Mouse (Mus musculus): ENCODE measurements around the gene 2900026A02Rik. TPM values are rescaled to one million over a fixed set of nuclear protein-coding genes. Genes with fewer than 3 reads are reported as not detected.
A peak's percentile ranks its signal among the peaks of the same experiment; 100 is the strongest.

The 2900026A02Rik gene
- total RNA-seq, 2 experiments from 2014 or later: 40.8 to 41.0 TPM

- intact Hi-C loops (cut with DNase I): no loop called here
- no peak for DNase-seq (ENCODE audit: low spot score in 2 of 2)
Measured at GRCm38 (mm10) chr5:113135513-113135912, 85.5 kb downstream of the 2900026A02Rik start.

- intact Hi-C loops (cut with DNase I): no loop called here
Measured at GRCm38 (mm10) chr5:113133722-113134710, 87.0 kb downstream of the 2900026A02Rik start.

GRCm38 (mm10) chr5:113133080-113133491 is 88.0 kb downstream of the 2900026A02Rik start:
- intact Hi-C loops (cut with DNase I): no loop called here

More at GRCm38 (mm10) chr5:113133722-113134710, 87.0 kb downstream of the 2900026A02Rik start:
- DNase-seq (ENCODE audit: low spot score in 2 of 2): no peak

GRCm38 (mm10) chr5:113132635-113133041 is 88.4 kb downstream of the 2900026A02Rik start:
- intact Hi-C loops (cut with DNase I): no loop called here
- no peak for DNase-seq (ENCODE audit: low spot score in 2 of 2)

More at GRCm38 (mm10) chr5:113133080-113133491, 88.0 kb downstream of the 2900026A02Rik start:
- no peak for DNase-seq (ENCODE audit: low spot score in 2 of 2)

GRCm38 (mm10) chr5:113128426-113128825 is 92.6 kb downstream of the 2900026A02Rik start:
- intact Hi-C loops (cut with DNase I): no loop called here
- DNase-seq (ENCODE audit: low spot score in 2 of 2): no peak

GRCm38 (mm10) chr5:113126476-113126875 is 94.6 kb downstream of the 2900026A02Rik start:
- DNase-seq (ENCODE audit: low spot score in 2 of 2): no peak
- intact Hi-C loops (cut with DNase I): no loop called here

GRCm38 (mm10) chr5:113123693-113124092 is 97.3 kb downstream of the 2900026A02Rik start:
- intact Hi-C loops (cut with DNase I): no loop called here
- no peak for DNase-seq (ENCODE audit: low spot score in 2 of 2)

- intact Hi-C loops (cut with DNase I): no loop called here
Measured at GRCm38 (mm10) chr5:113122326-113123054, 98.5 kb downstream of the 2900026A02Rik start.

GRCm38 (mm10) chr5:113121591-113121875 is 99.5 kb downstream of the 2900026A02Rik start:
- intact Hi-C loops (cut with DNase I): no loop called here
- DNase-seq (ENCODE audit: low spot score in 2 of 2): no peak

More at GRCm38 (mm10) chr5:113122326-113123054, 98.5 kb downstream of the 2900026A02Rik start:
- no peak for DNase-seq (ENCODE audit: low spot score in 2 of 2)

- intact Hi-C loops (cut with DNase I): no loop called here
- no peak for DNase-seq (ENCODE audit: low spot score in 2 of 2)
Measured at GRCm38 (mm10) chr5:113120741-113121590, 100.1 kb downstream of the 2900026A02Rik start.

GRCm38 (mm10) chr5:113119861-113120465 is 101.1 kb downstream of the 2900026A02Rik start:
- intact Hi-C loops (cut with DNase I): no loop called here
- DNase-seq (ENCODE audit: low spot score in 2 of 2): peak; percentile 80 to 81

GRCm38 (mm10) chr5:113119291-113119690 is 101.7 kb downstream of the 2900026A02Rik start:
- no peak for DNase-seq (ENCODE audit: low spot score in 2 of 2)
- intact Hi-C loops (cut with DNase I): no loop called here

- intact Hi-C loops (cut with DNase I): no loop called here
- DNase-seq (ENCODE audit: low spot score in 2 of 2): no peak
Measured at GRCm38 (mm10) chr5:113118695-113119094, 102.3 kb downstream of the 2900026A02Rik start.

- intact Hi-C loops (cut with DNase I): no loop called here
- no peak for DNase-seq (ENCODE audit: low spot score in 2 of 2)
Measured at GRCm38 (mm10) chr5:113117361-113117760, 103.7 kb downstream of the 2900026A02Rik start.

- intact Hi-C loops (cut with DNase I): no loop called here
- no peak for DNase-seq (ENCODE audit: low spot score in 2 of 2)
Measured at GRCm38 (mm10) chr5:113115896-113116295, 105.1 kb downstream of the 2900026A02Rik start.

GRCm38 (mm10) chr5:113114264-113115225 is 106.5 kb downstream of the 2900026A02Rik start:
- intact Hi-C loops (cut with DNase I): no loop called here
- DNase-seq (ENCODE audit: low spot score in 2 of 2): peak; percentile 60 to 62

- no peak for DNase-seq (ENCODE audit: low spot score in 2 of 2)
- intact Hi-C loops (cut with DNase I): no loop called here
Measured at GRCm38 (mm10) chr5:113113120-113113519, 107.9 kb downstream of the 2900026A02Rik start.

- DNase-seq (ENCODE audit: low spot score in 2 of 2): no peak
- intact Hi-C loops (cut with DNase I): no loop called here
Measured at GRCm38 (mm10) chr5:113111336-113111735, 109.7 kb downstream of the 2900026A02Rik start.
